Mouse (Mus musculus) liver, embryonic 13.5 days (tissue): ENCODE results near the gene Capzb. TPM values are rescaled to one million over a fixed set of nuclear protein-coding genes. Genes with fewer than 3 reads are reported as not detected.

Experiments used
- ATAC-seq: fragments of 200-750 bp; cut with Nextera tagmentation; 2 replicates; pipeline ENCODE4 v1.8.0; 2017; ENCODE audit warnings: low read depth, mild to moderate bottlenecking, moderate number of reproducible peaks, moderate library complexity
- DNase-seq: peaks from one replicate; pipeline ENCODE4 v3.0.0; 2022
- H3K27ac ChIP-seq: fragments of 300-500 bp; sonication (generic); 2 replicates; pipeline ENCODE4 v1.5.1; 2015; ENCODE audit warnings: moderate library complexity, mild to moderate bottlenecking, inconsistent platforms
- H3K27me3 ChIP-seq: fragments of 300-500 bp; sonication (generic); 2 replicates; pipeline ENCODE4 v1.6.1; 2015; ENCODE audit warnings: mild to moderate bottlenecking, inconsistent platforms
- H3K36me3 ChIP-seq: fragments of 300-500 bp; sonication (generic); 2 replicates; pipeline ENCODE4 v1.6.1; 2015; ENCODE audit warnings: mild to moderate bottlenecking, inconsistent platforms
- H3K4me1 ChIP-seq: fragments of 300-500 bp; sonication (generic); replicated peaks from 2 replicates; pipeline ENCODE4 v1.6.1; 2015; ENCODE audit warnings: inconsistent platforms
- H3K4me2 ChIP-seq: fragments of 300-500 bp; sonication (generic); 2 replicates; pipeline ENCODE4 v1.6.1; 2015; ENCODE audit warnings: inconsistent platforms, mild to moderate bottlenecking, moderate library complexity
- H3K4me3 ChIP-seq: fragments of 300-500 bp; sonication (generic); replicated peaks from 2 replicates; pipeline ENCODE4 v1.5.1; 2015; ENCODE audit warnings: mild to moderate bottlenecking, inconsistent platforms
- H3K9ac ChIP-seq: fragments of 300-500 bp; sonication (generic); 2 replicates; pipeline ENCODE4 v1.6.1; 2015; ENCODE audit warnings: mild to moderate bottlenecking, inconsistent platforms
- H3K9me3 ChIP-seq: fragments of 300-500 bp; sonication (generic); replicated peaks from 2 replicates; pipeline ENCODE4 v1.6.1; 2016; ENCODE audit warnings: inconsistent platforms
- WGBS: fragments of 180-500 bp; shearing (Covaris S2); methylation state at CpG from one replicate; pipeline ENCODE4 v1.1.7; 2015; ENCODE audit not compliant: insufficient replicate concordance; 5-methylcytosine and 5-hydroxymethylcytosine counted together
- polyA plus RNA-seq: library from polyadenylated mRNA; unstranded; fragments of >200 nt; fragmentation: Nextera tagmentation; extraction: Ambion mirVana; gene quantifications from 2 replicates; pipeline ENCODE4 v1.2.1, GENCODE M21; 2015

The Capzb gene
- polyA plus RNA-seq, 1 experiment from 2014 or later: 173 TPM

- ATAC-seq (no peak), DNase-seq (no peak)
- Histone ChIP-seq H3K4me3 (no peak overlapping the region), H3K27ac (no peak overlapping the region), H3K4me1 (no peaks in the 10 kb centered on the region; the same call in 1 of the 2 replicates), H3K9ac (no peak overlapping the region), H3K9me3 (no peaks in the 10 kb centered on the region), H3K27me3 (no peaks in the 10 kb centered on the region), H3K36me3 (no peaks in the 10 kb centered on the region), H3K4me2 (no peak overlapping the region)
- WGBS: 73% methylated on average over 8 of the region's 8 CpGs
Measured at GRCm38 (mm10) chr4:139166244-139166643, 26.5 kb upstream of the Capzb start.

- Histone ChIP-seq H3K4me1 (no peaks in the 10 kb centered on the region; the same call in 1 of the 2 replicates), H3K27ac (no peak overlapping the region), H3K4me3 (no peak overlapping the region), H3K9ac (no peak overlapping the region), H3K4me2 (no peak overlapping the region), H3K9me3 (no peaks in the 10 kb centered on the region), H3K36me3 (no peaks in the 10 kb centered on the region), H3K27me3 (no peaks in the 10 kb centered on the region)
- WGBS: 58% methylated on average over 8 of the region's 8 CpGs
- ATAC-seq (no peak), DNase-seq (no peak)
Measured at GRCm38 (mm10) chr4:139167107-139167506, 25.6 kb upstream of the Capzb start.

- no peaks in the 10 kb centered on the region for H3K27me3 ChIP-seq
- H3K4me1 ChIP-seq: no peaks in the 10 kb centered on the region; the same call in 1 of the 2 replicates
- H3K27ac ChIP-seq: no peak overlapping the region
- no peak overlapping the region for H3K4me2 ChIP-seq
- no peaks in the 10 kb centered on the region for H3K36me3 ChIP-seq
- H3K4me3 ChIP-seq: no peak overlapping the region
- ATAC-seq (peak; percentile 70), DNase-seq (peak; percentile 24)
- H3K9me3 ChIP-seq: no peaks in the 10 kb centered on the region
- WGBS: 36% methylated on average over 15 of the region's 15 CpGs
- no peak overlapping the region for H3K9ac ChIP-seq
Measured at GRCm38 (mm10) chr4:139168985-139169747, 23.5 kb upstream of the Capzb start.

GRCm38 (mm10) chr4:139169748-139170279 is 22.9 kb upstream of the Capzb start:
- Histone ChIP-seq H3K27ac (no peak overlapping the region), H3K4me2 (no peak overlapping the region), H3K27me3 (no peaks in the 10 kb centered on the region), H3K4me3 (no peak overlapping the region), H3K9me3 (no peaks in the 10 kb centered on the region), H3K9ac (no peak overlapping the region), H3K36me3 (no peaks in the 10 kb centered on the region), H3K4me1 (no peaks in the 10 kb centered on the region; the same call in 1 of the 2 replicates)
- ATAC-seq (no peak), DNase-seq (no peak)
- 78% methylated on average over 12 of the region's 12 CpGs for WGBS

GRCm38 (mm10) chr4:139175061-139175971 is 17.4 kb upstream of the Capzb start:
- ATAC-seq: no peak
- no peak for DNase-seq
- no peak overlapping the region for H3K27ac ChIP-seq

GRCm38 (mm10) chr4:139176023-139176422 is 16.7 kb upstream of the Capzb start:
- 55% methylated on average over 6 of the region's 6 CpGs for WGBS
- DNase-seq: no peak

More at GRCm38 (mm10) chr4:139175061-139175971, 17.4 kb upstream of the Capzb start:
- Histone ChIP-seq H3K4me3 (no peak overlapping the region), H3K36me3 (no peaks in the 10 kb centered on the region), H3K27me3 (no peaks in the 10 kb centered on the region), H3K4me1 (peaks cover 11% of the 10 kb centered on the region), H3K9ac (no peak overlapping the region), H3K4me2 (no peak overlapping the region), H3K9me3 (peaks cover 4% of the 10 kb centered on the region; the same call in 1 of the 2 replicates)
- WGBS: 55% methylated on average over 20 of the region's 20 CpGs

GRCm38 (mm10) chr4:139177921-139178320 is 14.8 kb upstream of the Capzb start:
- no peak for ATAC-seq
- no peak overlapping the region for H3K4me3 ChIP-seq
- H3K9me3 ChIP-seq: peaks cover 4% of the 10 kb centered on the region; the same call in 1 of the 2 replicates
- H3K9ac ChIP-seq: no peak overlapping the region
- DNase-seq: no peak
- no peak overlapping the region for H3K27ac ChIP-seq
- peaks cover 17% of the 10 kb centered on the region for H3K4me1 ChIP-seq
- WGBS: 78% methylated on average over 3 of the region's 3 CpGs
- no peaks in the 10 kb centered on the region for H3K27me3 ChIP-seq
- H3K36me3 ChIP-seq: no peaks in the 10 kb centered on the region
- H3K4me2 ChIP-seq: no peak overlapping the region

More at GRCm38 (mm10) chr4:139176023-139176422, 16.7 kb upstream of the Capzb start:
- Histone ChIP-seq H3K9ac (no peak overlapping the region), H3K4me1 (peaks cover 17% of the 10 kb centered on the region), H3K4me3 (no peak overlapping the region), H3K4me2 (no peak overlapping the region), H3K9me3 (peaks cover 4% of the 10 kb centered on the region; the same call in 1 of the 2 replicates), H3K27ac (no peak overlapping the region), H3K27me3 (no peaks in the 10 kb centered on the region), H3K36me3 (no peaks in the 10 kb centered on the region)
- ATAC-seq: no peak

GRCm38 (mm10) chr4:139178377-139178776 is 14.3 kb upstream of the Capzb start:
- ATAC-seq (no peak), DNase-seq (no peak)
- peaks cover 17% of the 10 kb centered on the region for H3K4me1 ChIP-seq
- 89% methylated on average over 11 of the region's 11 CpGs for WGBS
- no peak overlapping the region for H3K9ac ChIP-seq
- H3K4me2 ChIP-seq: no peak overlapping the region
- H3K27ac ChIP-seq: no peak overlapping the region
- peaks cover 4% of the 10 kb centered on the region; the same call in 1 of the 2 replicates for H3K9me3 ChIP-seq
- H3K4me3 ChIP-seq: no peak overlapping the region
- H3K27me3 ChIP-seq: no peaks in the 10 kb centered on the region
- H3K36me3 ChIP-seq: no peaks in the 10 kb centered on the region

GRCm38 (mm10) chr4:139179218-139179617 is 13.5 kb upstream of the Capzb start:
- DNase-seq: no peak
- H3K4me3 ChIP-seq: no peak overlapping the region
- H3K36me3 ChIP-seq: no peaks in the 10 kb centered on the region
- no peak for ATAC-seq
- H3K9ac ChIP-seq: no peak overlapping the region
- no peaks in the 10 kb centered on the region for H3K27me3 ChIP-seq
- H3K9me3 ChIP-seq: peaks cover 4% of the 10 kb centered on the region; the same call in 1 of the 2 replicates
- H3K4me2 ChIP-seq: peak overlapping the region; percentile 29; the same call in 1 of the 2 replicates
- H3K4me1 ChIP-seq: peaks cover 17% of the 10 kb centered on the region
- 65% methylated on average over 2 of the region's 2 CpGs for WGBS
- H3K27ac ChIP-seq: peak overlapping the region; percentile 62; the same call in 1 of the 2 replicates

GRCm38 (mm10) chr4:139179731-139180625 is 12.7 kb upstream of the Capzb start:
- H3K4me3 ChIP-seq: no peak overlapping the region
- 36% methylated on average over 17 of the region's 17 CpGs for WGBS
- DNase-seq (peak; percentile 51), ATAC-seq (peak; percentile 92)
- H3K27ac ChIP-seq: peak overlapping the region; percentile 62; the same call in 1 of the 2 replicates
- no peak overlapping the region for H3K9ac ChIP-seq
- H3K27me3 ChIP-seq: no peaks in the 10 kb centered on the region
- peak overlapping the region; percentile 29 for H3K4me2 ChIP-seq
- peaks cover 4% of the 10 kb centered on the region; the same call in 1 of the 2 replicates for H3K9me3 ChIP-seq
- H3K4me1 ChIP-seq: peaks cover 17% of the 10 kb centered on the region
- no peaks in the 10 kb centered on the region for H3K36me3 ChIP-seq
